Mouse (Mus musculus) brain, embryonic 14.5 days (tissue): ENCODE data around the gene Qrsl1. TPM values are rescaled to one million over a fixed set of nuclear protein-coding genes. Genes with fewer than 3 reads are reported as not detected.

ENCODE experiments used
- DNase-seq: peaks from one replicate; pipeline ENCODE4 v3.0.0-alpha.2; 2011; ENCODE audit warnings: low read depth
- CTCF ChIP-seq: fragments of 200-500 bp; IDR thresholded peaks from 2 replicates; pipeline ENCODE4 v1.5.1; 2012; ENCODE audit warnings: inconsistent platforms, mild to moderate bottlenecking, moderate library complexity, borderline replicate concordance; ENCODE audit not compliant: insufficient read depth, insufficient read length; ENCODE audit errors: extremely low read depth
- POLR2A ChIP-seq: fragments of 200-500 bp; IDR thresholded peaks from 2 replicates; pipeline ENCODE4 v1.6.1; 2012; ENCODE audit warnings: mild to moderate bottlenecking, inconsistent platforms, borderline replicate concordance; ENCODE audit not compliant: poor library complexity, insufficient read depth, insufficient read length, severe bottlenecking; ENCODE audit errors: extremely low read depth
- polyA plus RNA-seq: library from polyadenylated mRNA; depleted of rRNA; stranded (reverse); fragments of >200 nt; gene quantifications from 2 replicates; pipeline ENCODE4 v1.2.3, GENCODE M21; 2012

The Qrsl1 gene
- polyA plus RNA-seq, 1 experiment: 19.6 TPM

DNA sequence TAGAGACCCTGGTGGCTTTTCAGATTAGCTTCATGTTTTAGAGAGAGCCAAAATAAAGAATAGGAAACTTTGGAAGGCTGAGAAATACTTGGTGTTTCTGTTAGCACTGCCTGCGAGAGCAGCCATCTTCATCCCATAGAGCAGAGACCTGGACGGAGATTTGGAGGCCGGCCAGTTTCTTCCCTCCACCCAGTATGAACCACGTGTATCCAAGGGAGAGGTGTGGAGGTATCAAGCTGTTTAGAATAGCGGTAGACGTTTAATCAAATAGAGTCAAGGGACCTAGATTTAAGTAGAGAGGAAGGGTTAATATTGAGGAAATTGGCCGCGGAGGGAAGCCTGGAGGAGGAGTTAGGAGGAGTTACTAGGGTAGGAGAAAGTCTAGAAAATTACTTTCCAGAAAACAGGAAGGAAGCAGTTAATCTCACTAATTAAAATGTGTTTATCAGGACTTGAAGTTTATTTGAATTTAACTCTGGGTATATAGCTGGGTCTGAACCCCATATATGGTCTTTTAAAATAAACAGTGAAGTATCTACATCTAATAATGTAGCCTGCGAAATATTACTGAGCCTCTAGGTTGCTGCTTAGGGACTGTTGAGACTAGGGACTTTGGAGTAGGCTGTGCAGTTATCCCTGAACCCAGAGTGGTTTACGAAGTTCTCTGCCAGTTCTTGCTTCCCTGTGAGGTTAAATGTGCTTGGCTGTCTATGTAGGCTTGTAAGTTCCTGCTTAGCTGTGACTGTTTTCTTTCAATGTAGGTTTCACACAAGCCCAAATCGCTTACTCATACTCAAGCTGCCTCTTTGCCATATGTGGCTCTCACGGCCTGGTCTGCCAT, 8.7 kb upstream of the Qrsl1 start:
- TF ChIP-seq CTCF (no peak), POLR2A (no peak)
- DNase-seq: no peak

DNA sequence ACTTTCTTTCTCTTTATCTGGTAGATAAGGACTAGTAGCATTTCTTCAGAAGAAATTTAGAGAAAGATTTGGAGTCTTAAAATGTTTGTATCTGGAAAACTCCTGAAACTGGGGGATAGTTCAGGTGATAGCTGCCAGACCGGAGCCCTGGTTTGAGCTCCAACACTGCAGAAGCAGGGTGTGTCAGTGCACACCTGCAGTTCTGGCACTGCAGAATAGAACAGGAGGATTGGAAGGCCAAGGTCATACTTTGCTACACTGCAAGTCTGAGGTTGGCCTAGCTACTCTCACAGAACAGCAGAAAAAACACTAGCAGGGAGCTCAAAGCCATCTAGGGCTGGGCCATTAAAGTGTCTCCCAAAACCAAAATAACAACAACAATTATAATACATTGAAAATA, 3.0 kb upstream of the Qrsl1 start:
- TF ChIP-seq CTCF (no peak), POLR2A (no peak)
- no peak for DNase-seq

GRCm38 (mm10) chr10:43900883-43901570, 518 bp downstream of the Qrsl1 start:
- no peak for DNase-seq
- TF ChIP-seq CTCF: no peak
- TF ChIP-seq POLR2A: no peak

DNA sequence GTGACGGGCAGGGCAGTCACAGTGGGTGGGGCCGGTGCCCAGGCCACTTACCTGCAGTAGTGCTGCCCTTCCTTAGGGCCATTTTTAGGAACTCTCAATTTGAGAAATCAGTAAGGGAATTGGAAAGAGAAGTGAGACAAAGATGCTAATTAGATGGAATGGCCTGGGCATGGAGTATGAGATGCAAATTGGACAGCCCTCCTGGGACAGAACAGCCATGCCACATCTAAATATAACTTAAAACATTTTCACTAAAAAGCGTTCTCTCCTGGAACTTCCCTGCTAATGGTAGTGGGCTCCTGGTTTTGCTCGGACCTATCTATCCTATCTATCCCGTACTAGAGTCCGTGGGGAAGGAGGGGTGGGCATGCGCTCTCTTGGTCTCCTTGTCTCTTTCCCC, 3.3 kb downstream of the Qrsl1 start:
- no peak for TF ChIP-seq POLR2A
- no peak for TF ChIP-seq CTCF
- no peak for DNase-seq

DNA sequence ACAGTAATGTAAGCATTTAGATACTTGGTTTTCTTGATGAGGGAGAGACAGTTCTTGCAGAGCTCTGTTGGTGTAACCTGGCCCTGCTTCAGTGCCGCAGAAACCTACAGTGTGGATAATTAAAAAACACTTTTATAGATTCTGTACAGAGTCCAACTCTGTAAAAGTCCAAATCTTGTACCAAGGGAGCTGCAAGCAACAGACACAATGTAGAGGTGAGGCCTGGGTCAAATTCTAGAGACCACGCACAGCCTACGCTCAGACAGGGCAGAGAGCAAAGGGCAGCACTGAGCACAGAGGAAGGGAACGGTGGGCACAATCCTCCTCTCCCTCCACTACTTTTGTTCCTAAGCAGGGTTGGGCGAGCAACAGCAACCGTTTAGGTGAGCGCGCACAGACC, 5.5 kb downstream of the Qrsl1 start:
- TF ChIP-seq CTCF: no peak
- no peak for TF ChIP-seq POLR2A
- no peak for DNase-seq

DNA sequence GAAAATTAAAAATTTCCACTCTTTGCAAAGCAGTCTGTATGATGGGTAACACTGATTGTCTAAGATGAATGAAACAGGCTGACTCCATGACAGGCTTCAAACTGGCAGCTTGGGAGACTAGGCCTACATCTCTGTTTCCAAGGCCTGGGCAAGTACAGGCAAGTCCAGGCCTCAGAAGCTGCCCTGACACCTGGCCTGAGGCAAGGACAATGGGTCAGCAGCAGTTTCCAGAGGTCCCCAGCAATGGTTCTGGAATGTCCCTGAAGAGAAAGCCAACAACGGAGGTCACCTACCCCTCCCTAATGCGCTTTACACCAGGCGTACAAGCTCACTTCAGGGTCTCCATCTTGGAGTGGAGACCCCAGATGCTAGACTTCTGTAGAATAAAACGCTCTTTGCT, 8.6 kb downstream of the Qrsl1 start:
- TF ChIP-seq CTCF: no peak
- no peak for TF ChIP-seq POLR2A
- DNase-seq: no peak

- TF ChIP-seq CTCF (no peak), POLR2A (no peak)
- peak; percentile 28 for DNase-seq
These were observed 12.6 kb downstream of the Qrsl1 start for GRCm38 (mm10) chr10:43888976-43889375.

DNA sequence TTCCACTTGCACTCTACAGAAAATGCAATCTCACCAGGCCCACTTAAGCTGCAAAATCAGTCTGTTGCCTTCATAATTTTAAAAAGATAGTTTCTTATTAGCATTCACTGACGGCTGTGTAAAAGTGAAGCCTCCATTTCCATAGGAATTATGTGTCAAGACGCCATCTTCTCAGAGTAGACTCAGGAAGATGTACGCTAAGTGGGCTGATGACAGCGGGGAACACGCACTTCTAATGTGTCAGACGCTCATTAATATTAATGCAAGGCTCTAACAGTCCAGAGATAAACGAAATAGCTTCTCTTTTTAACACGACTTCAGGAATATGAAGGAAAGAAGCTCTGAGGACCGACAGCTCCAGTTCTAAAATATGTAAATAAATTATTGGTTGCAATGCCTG, 13.9 kb downstream of the Qrsl1 start:
- peak; percentile 88 for DNase-seq
- TF ChIP-seq CTCF (no peak), POLR2A (no peak)

GRCm38 (mm10) chr10:43871458-43871857, 30.1 kb downstream of the Qrsl1 start:
- no peak for DNase-seq
- TF ChIP-seq POLR2A (no peak), CTCF (no peak)

GRCm38 (mm10) chr10:43870752-43871151, 30.8 kb downstream of the Qrsl1 start:
- TF ChIP-seq CTCF (peak; percentile 87), POLR2A (no peak)

DNA sequence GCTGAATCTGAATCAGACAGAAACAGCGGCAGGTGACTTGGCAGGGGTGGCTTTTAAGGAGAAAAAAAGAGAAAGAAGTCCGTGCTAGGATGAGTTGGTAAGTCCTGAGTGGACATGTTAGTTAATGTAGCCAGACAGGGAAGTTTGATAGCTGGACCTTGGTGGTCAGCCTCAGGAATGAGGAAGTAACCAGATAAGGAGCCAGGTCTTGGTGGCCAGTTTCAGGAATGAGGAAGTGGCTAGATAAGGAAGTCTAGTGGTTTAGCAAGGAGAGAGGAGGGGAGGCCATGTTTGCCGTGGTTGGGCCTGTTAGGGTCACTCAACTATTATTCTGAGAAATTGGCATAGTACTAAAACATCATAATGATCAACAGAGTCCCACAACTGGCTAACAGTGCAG, 45.2 kb downstream of the Qrsl1 start:
- no peak for DNase-seq
- TF ChIP-seq POLR2A (no peak), CTCF (no peak)

More at GRCm38 (mm10) chr10:43870752-43871151, 30.8 kb downstream of the Qrsl1 start:
- DNase-seq: peak; percentile 50
